14 mouse cellular contexts compared by ENCODE assay signal in the genomic region with DNA sequence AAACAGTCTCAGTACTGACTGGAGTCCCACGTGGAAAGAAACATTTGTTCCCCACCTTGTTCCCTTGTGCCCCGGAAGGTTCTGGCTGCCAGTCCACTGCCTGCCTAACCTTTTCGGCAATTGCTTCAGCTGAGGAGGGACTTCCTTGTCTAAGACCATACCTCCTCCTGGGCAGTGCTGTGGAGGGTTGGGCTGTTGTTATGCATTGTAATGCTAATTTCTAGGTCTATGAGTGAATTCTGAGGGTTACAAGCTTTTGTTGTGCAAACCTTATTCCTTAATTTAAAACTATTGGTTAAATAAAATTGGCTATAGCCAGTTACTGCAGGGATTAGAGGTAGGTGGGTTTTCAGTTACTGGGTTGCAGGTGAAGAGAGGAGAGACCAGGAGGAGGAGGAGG.
"Had no signal": no experiment of that assay in that cellular context is flagged by ENCODE, and none has a peak within 500 bp of the region (broad histone marks: within the 10 kb centered on the region; RNA-seq: fewer than 3 reads in every experiment).

No protein-coding gene starts in this region.

- H3K27me3 ChIP-seq: midbrain, embryonic 12.5 days; neural tube, embryonic 12.5 days had no signal

- H3K4me3 ChIP-seq: midbrain, embryonic 10.5 days; midbrain, embryonic 12.5 days; neural tube, embryonic 12.5 days had no signal

- DNase-seq: lung, adult 18-20 months; lung, embryonic 14.5 days; lung, postnatal 14 days; lung, postnatal 36 days; midbrain, embryonic 14.5 days; right cerebral cortex, postnatal 14 days; thymus, adult 18-20 months; thymus, postnatal 14 days; thymus, postnatal 36 days had no signal

- ATAC-seq: midbrain, embryonic 16.5 days had no signal

- H3K27ac ChIP-seq: macrophage; midbrain, embryonic 10.5 days; midbrain, embryonic 12.5 days; neural tube, embryonic 12.5 days had no signal

- H3K9me3 ChIP-seq: midbrain, embryonic 10.5 days; midbrain, embryonic 12.5 days; neural tube, embryonic 12.5 days had no signal

- H3K9ac ChIP-seq: lung, embryonic 14.5 days; midbrain, embryonic 12.5 days; neural tube, embryonic 12.5 days had no signal

- H3K4me1 ChIP-seq: midbrain, embryonic 12.5 days; neural tube, embryonic 12.5 days had no signal

- H3K36me3 ChIP-seq: midbrain, embryonic 10.5 days; midbrain, embryonic 12.5 days; neural tube, embryonic 12.5 days had no signal

- H3K4me2 ChIP-seq: lung, embryonic 14.5 days; midbrain, embryonic 12.5 days; neural tube, embryonic 12.5 days had no signal
